Mouse (Mus musculus) megakaryocyte progenitor cell, adult 5-6 weeks (primary cell): Measurements from ENCODE around the gene Ormdl3. TPM values are rescaled to one million over a fixed set of nuclear protein-coding genes. Genes with fewer than 3 reads are reported as not detected.

Source experiments
- ATAC-seq: replicated peaks from 2 replicates; pipeline ENCODE4 v1.8.0; 2016; ENCODE audit warnings: mild to moderate bottlenecking, moderate TSS enrichment, inconsistent platforms; ENCODE audit not compliant: poor library complexity
- total RNA-seq, 2 experiments: library from RNA; stranded (forward) in 1 of 2; stranded (reverse) in 1 of 2; fragments of 157-497, 149-512 nt in 1 of 2; fragments of 200-1000 nt in 1 of 2; gene quantifications; 2 replicates each; pipeline versions ENCODE4 v1.2.3 to v1.2.4; 2015 to 2017

Gene Ormdl3
- total RNA-seq, 2 experiments from 2014 or later = 7.2 to 7.7 TPM

DNA sequence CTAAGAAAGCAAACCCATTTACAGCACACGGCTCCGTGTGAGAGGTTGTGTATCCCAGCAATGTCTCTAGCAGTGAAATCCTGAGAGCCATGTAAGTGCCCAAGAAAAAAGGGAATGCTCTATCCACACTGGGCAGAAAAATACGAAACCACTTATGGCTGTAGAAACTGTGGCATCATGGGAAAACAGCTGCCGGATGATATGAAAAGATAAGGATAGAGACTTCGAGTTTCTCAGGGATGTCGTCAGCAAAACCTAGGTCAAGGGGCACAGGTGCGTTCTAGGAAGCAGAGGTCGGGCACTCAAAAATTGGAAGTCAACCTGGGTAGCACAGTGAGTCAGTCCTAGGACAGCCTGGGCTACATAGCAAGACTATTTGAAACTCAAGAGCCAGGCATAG is 2.1 kb upstream of the Ormdl3 start:
- no peak for ATAC-seq

DNA sequence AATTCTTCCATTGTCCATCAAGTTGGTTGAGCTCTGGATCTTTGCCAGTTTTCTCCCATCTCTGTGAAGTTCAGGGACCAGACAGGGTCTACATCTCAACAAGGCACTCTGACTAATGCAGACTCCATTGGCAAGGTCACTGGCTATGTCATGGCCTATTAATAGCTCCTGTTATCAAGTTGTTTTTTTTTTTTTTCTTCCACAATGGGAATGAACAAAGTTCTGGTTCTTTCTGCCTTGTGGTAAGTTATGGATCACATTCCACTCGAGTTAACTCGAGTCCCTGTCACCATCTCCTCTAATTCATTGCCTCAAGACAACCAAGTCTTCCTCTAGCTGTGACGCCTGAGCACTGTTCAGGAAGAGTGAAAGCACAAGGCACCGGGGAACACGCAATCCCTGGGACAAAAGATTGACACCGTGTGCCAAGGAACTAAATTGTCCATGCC is 1.7 kb upstream of the Ormdl3 start:
- ATAC-seq = no peak

DNA sequence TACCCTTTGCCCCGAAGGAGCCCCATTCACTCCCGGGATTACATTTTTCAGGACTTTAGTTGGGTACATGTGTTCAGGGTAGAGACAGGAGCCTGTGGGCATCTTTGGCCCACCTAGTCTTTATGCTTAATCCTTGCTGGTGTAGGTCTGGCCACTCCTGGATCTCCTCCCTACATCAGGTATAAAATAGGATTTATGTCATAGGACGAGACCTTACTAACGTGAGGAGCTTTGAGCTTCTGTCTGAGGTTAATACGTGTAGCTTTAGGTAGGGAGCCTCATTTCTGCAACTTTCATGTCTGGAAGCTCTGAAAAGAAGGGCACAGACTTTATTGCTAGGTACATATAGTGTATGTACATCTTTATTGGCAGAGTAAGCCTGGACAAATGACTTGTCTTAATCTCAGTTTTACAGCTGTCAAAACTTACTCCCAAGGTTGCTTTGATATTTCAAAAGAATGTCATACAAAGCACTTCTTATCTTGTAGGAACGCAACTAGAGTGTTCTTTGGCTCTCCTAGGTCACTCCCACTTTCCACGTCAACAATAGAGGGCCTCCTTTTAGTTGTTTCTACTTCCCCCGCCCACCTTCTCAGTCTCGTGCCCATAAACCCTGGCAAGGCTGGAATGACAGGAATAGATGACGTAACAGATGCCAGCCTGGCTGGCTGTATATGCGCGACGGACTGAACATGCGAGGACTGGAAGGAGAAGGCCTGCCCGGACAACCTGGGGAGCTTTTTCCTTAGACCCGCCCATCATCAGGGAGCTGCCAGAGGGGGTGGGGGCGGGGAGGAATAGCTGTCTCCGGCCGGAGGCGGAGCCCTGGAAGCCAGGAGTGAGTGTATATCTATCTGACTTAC is 747 bp upstream of the Ormdl3 start:
- peak; percentile 69 for ATAC-seq

DNA sequence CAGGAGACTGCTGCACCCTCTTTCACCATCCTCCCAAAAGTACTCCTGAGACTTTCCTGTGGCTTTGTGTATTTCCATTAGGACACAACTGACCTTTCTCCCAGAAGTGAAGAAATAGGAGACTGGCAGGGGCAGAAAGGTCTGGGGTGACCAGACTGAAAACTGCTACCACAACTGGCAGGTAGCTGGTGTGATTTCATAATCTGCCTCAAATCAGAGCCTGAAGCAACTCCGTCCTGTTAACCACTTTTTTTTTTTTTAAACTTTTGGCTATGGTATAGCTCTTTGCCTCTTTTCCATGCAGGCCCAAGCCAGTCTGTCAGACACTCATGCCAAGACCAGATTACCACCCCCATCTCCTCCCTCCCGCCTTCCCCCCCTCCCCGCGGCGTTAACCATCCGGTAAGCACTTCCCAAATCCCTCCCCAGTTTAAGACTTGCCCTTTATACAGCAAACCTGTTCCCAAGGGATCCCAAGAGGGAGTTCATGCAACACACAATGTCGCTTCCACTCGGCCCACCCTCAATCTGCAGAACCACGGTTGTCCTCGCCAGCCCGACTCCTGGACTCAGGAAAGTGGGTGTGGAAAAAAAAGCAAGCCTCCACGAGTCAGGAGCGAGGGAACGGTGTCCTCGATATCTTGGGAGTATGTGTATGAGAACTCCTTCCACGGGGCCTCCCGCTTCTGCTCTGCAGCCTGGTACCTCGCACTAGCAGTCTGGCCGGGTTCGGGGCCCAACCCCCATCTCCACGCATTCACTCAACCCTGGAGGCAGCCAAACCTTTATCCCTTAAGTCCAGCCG is 879 bp downstream of the Ormdl3 start:
- no peak for ATAC-seq

DNA sequence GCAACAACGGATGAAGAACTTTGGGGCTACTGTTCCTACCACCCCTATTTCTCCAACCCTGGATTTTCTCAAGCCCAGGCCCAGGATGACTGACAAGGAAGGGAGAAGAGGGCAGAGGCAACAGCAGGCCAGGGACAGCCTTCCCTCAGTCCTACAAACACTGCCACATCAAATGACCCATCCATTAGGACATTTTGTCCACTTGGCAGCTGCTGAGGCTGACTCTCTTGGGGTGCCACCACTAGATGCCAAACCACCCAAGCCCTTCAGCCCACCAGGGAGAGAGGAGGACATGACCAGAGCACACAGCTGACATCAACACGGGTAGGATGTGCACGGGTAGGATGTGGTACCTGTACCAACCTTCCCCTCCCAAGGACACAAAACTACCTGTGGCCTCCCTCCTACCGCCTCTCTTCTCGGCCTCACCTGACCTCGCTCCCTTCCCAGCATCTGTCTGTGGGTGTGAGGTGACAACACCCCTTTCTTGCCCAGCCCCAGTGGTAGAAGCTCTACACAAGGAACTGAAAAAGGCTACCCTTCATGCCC is 2.5 kb downstream of the Ormdl3 start:
- ATAC-seq = no peak

DNA sequence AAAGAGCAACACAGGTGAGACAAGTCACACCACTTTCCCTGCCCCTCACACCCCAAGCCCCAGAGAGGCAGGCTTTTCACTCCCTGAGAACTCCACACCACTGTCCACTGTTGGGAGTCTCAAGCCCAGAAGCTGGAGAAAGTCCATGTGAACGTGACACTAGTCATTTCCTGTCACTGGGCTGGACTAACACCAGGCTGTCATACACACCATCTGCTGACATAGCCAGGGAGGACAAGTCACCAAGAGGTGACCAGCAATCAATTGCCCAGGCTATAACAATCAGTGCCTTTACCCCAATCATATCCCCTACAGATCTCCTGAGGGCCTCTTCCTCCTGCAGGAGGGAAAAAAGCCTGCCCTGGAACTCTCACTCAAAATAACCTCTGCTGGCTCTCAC is 3.0 kb downstream of the Ormdl3 start:
- no peak for ATAC-seq

DNA sequence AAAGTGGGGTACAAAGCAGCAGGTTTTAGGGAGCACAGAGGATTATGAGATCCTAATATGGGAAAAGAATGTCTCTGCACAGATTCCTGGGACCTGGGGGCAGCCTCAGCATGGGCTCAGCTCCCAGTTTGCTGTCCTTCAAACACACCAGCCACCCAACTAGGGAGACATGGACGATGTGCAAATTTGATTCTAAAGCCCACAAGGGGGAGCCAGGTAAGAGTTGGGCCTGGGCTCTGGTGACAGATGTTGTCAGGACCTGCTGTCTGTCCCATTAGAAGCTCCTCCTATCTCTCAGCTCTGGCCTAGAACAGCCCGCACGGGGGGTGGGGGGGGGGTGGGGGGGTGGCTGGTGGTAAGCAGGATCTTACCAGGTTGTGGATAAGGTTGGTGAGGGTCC is 3.6 kb downstream of the Ormdl3 start:
- ATAC-seq = no peak

DNA sequence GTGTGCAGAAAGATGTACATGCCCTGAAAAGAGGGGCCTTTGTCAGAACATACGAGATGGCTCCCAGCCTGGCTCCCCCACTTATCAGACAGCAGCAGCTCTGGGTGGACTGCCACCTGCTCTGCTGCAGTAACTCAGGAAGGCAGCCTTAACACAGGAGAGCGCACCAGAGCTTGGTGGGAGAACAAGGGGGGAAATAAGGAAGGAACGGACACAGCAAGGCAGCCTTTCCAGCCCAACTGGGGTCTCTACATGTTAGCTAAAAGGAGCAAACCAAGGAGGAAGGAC is 4.0 kb downstream of the Ormdl3 start:
- ATAC-seq = peak; percentile 30

DNA sequence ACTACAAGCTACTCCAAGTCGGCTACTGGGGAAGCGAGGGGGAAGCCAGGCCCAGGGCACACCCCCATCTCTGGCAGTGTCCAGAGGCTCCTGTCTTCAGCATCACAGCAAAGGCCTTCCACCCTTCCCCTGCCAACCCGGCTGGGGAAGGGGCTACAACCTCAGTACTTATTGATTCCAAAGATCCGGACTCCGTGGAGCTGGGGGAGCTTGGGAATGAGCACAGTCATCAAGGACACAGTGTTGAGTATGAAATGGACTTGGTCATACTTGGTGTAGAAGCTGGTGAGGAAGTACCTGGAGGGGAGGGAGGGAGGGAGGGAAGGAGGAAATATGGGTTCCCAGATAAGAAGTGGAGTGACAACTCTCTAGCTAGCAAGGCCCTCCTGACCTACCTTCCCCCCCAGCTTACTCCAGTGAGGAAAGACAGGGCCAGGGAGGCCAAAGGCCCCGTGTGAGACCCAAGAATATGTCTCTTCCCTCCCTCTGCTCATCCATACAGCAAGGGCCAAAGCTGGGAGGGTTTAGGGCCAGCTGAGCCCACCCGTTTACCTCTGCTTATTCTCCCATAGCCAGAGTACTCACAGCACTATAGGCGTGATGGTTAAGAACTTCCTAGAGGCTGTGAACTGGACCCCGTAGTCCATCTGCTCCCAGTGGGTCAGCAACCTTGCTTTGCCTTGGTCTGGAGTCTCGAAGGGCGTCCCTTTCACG is 4.5 kb downstream of the Ormdl3 start:
- ATAC-seq = peak; percentile 15; the same call in 1 of the 2 replicates

DNA sequence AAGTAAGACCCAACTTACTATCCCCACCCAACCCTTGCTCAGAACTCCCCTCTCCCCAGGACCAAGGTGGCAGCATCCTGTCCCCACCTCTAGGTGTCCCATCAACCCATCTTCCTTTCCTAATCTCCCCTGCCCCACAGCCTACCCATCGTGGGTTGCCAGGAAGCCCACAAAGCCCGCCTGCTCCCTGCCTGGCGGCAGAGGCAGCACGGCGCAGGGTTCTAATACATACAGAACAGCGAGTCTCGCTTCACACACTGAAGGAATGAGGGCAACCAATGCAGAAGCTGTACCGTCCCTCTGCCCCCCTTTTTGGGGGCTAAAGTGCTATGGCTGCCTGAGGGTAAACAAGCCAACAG is 5.2 kb downstream of the Ormdl3 start:
- ATAC-seq = peak; percentile 25

DNA sequence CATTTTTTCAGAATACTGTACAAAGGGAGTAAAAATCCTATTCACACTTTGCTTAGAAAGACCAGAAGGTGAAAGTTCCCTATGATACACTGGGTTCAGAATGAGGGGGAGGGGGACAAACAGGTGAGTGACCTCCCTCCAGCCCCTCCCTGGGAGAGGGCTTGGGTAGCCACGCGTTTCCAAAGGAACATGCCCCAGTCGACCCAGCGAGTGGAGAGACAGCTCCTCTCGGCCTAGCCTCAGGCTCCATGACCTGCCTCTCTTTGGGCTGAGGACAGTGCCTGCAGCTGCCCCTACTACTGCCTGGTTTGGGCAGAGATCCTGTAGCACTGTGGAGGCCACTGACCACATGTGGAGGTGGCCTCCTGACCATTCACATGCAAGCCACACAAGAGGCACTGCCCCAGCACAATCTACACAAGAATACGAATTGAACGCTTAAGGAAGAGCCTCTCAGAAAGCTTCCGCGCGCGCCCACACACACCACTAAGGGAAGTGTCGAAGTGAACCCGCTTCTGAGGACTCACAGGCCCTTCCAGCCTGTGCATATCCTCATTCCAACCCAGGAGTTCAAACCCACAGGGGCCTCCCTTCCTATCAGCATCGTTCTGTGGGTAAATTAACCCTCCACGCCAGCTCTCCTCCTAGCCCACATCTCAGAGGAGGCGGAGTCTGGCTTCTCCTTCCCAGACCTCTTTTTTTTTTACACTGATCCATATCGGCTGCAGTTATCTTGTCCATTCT is 5.7 kb downstream of the Ormdl3 start:
- peak; percentile 40 for ATAC-seq

DNA sequence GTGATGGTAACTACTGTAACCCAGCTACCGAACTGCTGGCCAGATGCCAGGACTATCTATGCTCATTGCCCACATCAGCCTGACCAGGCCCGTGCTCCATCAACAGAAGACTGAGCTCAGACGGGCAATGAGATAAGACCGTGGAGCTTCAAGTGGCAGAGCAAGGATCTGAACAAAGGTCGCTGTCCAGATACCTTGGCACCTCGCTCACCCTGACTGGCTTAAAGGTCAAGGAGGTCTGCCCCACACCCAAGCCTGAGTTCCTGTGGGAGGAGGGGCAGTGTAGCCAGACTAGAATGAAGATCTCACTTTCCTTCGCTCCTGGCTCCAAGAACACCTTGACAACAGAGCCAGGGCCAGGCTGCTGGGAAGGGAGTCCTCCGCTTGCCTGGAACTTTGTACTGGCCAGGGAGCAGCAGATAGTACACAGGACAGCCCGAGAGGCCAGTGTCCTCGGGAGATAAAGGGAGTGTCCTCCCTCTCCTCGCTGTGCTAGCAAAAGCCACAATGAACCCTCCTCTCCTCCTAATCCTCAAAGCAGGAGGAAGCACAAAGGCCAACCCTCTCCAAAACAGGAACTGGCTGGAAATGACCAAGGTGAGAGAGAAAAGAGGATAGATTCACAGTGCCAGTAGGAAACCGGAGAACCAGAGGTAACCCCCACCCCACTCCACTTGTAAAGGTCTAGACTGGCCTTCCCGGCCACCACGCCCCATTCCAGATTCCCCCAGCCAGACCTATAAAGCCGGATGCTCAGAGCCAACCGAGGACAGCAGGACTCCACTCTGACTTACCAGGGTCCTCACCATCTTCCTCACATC is 6.7 kb downstream of the Ormdl3 start:
- peak; percentile 47 for ATAC-seq

DNA sequence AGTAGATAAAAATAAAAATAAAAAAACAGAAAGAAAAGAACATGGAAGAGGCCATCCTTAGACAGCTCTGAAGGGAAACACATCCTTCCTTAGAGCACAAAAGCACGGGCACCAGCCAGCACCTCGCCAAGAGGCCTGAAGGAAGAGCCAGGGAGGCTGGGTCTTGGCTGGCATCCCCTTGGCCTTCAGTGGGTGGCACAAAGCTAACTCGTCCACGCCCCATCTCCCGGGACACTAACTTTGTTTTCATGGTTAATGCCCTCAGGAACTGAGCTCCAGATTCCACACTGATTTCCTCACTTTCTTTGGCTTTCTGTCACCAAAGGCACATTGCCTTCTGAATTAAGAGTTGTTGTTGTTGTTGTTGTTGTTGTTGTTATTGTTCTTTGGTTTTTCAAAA is 9.4 kb downstream of the Ormdl3 start:
- no peak for ATAC-seq

DNA sequence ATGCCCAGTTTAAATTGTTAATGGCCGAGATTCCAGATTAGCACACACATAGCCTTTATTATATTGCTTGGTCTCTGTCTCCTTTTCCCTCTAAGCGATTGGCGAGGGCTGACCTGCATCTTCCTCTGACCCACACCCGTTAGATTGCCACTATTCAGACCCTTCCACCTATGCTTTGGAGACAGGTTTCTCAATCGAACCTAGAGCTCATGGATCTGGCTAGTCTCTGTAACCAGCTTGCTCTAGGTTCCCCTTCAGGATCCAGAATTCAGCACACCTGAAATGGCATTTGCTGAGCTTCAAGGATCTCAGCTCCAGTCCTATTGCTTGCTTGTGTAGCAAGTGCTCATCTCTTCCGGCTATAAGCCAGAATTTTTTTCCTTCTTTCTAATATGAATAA is 17.7 kb downstream of the Ormdl3 start:
- no peak for ATAC-seq

DNA sequence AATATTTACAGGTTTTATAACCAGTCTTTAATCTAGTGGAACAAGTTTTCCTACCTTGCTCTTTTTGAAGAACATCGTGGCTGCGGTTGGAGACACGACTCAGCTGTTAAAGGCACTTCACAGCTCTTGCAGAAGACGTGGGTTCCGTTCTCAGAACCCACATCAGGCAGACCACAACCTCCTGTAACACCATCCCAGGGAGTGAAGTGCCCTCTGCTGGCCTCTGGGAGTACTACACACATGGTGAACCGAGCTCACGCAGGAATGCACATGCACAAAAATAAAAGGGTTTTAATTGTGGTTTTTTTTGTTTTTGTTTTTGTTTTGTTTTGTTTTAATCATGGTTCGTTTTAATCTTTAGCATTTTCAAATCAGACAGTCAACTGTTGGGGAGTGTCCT is 18.8 kb downstream of the Ormdl3 start:
- no peak; the same call in 1 of the 2 replicates for ATAC-seq

DNA sequence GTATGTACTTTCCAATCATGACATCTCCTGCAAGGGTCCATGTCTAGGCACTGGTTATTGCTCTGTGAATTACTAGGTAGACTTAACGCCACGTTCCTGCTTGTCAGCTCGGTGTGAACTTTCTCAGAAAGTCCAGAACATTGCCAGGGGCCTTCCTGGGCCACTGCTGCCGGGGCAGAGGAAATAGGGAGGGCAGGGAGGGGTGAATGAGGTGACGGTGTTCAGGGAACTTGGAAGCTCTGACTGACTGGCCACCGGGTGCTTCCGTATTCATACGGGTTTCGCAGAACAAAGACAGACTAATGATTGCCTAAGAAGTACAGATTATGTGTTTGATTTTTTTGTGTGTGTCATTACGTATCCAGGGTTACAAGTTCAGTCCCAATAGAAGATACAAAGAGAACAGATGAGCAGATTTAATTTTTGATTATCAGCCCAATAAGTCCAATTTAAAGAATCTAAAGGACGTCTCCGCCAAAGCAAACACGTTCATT is 23.2 kb downstream of the Ormdl3 start:
- no peak for ATAC-seq

DNA sequence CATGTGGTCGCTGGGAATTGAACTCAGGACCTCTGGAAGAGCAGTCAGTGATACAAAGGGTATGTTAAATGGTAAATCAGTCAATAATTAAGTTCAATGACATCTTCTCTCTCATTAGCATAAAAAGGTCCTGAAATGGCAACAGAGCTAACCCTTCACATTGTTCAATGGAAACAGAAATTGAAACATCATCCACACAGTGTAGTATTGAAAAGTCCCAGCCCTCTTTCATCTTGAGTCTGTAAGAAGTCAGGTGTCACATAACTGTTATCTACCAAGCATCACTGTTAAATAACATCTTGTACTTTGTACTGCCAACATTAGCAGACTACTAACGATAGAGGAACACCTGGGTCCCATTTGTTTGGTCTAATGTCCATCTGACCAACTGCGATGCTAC is 24.1 kb downstream of the Ormdl3 start:
- ATAC-seq = no peak

DNA sequence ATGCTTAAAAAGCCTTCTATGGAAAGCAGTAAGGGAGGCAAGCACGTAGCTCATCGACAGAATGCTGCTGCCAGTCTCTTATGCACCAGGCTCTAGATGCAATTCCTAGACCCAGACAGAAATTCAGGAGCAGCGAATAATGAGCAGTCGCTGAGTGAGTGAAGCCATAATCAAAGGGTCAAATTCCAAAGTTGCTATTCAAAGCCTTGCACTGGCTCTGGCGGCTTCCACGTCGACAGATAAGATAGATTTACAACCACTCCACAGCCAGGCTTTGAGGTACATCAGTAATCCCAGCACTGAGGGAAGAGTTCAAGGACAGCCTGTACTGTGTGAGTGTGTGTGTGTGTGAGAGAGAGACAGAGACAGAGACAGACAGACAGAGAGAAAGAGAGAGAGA is 26.2 kb downstream of the Ormdl3 start:
- ATAC-seq = no peak

DNA sequence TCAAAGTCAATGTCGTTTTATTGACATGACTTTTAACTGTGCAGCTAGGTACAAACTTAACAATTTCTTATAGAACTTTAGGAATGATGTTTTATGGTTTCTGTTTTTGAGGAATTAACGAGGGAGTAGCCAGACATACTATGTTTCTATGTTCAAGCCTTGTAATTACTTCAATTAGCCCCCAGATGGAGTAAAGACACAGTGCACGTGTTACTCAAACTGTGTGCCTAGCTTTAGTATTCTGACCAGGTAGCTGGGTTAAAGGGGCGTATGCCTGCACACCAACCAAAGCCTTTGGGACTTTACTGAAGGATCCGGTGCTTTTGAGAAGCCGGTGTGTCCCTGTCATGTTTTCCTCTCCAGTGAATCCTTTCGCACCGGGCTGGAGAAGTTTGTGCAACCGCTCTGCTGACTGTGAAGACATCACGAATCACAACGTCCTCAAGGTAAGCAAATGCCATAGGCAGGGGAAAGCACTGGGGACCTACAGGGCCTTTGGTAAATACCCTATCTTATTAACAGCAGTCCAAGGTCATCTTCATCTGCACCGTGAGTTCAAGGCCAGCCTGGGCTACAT is 32.0 kb downstream of the Ormdl3 start:
- peak; percentile 52 for ATAC-seq
